Mouse (Mus musculus) c-Kit-positive CD71-positive TER-119-negative erythroid progenitor cells, embryonic 14.5 days (primary cell): ENCODE results near the gene Kcne3.
A peak's percentile ranks its signal among the peaks of the same experiment; 100 is the strongest.

ENCODE experiments used
- DNase-seq: peaks from one replicate; pipeline ENCODE4 v3.0.0-alpha.2; 2013; ENCODE audit warnings: low read depth

The Kcne3 gene

DNA sequence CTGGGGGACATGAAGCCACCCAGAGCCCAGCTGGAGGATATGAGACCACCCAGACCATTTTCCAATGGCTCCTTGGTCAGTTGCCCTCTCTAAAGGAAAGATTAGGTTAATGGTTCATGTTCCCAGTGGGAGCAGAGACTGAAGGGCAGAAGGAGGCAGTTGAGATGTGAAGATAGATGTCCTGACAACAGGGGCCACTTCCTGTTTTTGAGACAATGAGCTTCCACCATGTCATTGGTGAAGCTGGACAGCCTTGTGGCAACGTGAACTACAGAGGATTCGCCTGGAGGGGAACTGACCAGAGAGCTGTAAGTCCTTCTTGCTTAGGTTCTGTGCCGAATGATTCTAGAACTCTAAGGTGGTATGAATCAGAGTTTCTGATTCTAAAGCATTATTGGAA lies at the start of gene Kcne3:
Gene Kcne3 (plus strand): TSS at position 234 of the 400 bp plus-strand sequence.
- DNase-seq, result no peak

DNA sequence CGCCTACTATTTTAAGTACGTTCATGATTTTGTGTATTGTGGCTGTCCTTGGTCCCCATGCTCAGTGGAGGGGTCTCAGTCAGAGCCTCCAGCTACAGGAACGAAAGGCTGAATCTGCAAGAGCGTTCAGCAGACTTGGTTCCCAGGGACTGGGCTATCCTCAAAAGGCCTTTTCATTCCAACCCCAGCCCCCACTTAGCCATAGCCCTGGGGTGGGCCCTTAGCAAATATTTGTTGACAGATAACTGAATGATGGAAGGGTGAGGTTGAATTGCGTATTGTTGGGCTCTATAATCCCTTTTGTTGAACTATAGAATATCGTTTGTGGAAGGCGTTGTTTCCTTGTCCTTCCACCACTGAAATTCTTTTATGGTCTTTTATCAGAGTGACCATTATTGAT lies 49.8 kb upstream of the Kcne3 start:
- no peak for DNase-seq

DNA sequence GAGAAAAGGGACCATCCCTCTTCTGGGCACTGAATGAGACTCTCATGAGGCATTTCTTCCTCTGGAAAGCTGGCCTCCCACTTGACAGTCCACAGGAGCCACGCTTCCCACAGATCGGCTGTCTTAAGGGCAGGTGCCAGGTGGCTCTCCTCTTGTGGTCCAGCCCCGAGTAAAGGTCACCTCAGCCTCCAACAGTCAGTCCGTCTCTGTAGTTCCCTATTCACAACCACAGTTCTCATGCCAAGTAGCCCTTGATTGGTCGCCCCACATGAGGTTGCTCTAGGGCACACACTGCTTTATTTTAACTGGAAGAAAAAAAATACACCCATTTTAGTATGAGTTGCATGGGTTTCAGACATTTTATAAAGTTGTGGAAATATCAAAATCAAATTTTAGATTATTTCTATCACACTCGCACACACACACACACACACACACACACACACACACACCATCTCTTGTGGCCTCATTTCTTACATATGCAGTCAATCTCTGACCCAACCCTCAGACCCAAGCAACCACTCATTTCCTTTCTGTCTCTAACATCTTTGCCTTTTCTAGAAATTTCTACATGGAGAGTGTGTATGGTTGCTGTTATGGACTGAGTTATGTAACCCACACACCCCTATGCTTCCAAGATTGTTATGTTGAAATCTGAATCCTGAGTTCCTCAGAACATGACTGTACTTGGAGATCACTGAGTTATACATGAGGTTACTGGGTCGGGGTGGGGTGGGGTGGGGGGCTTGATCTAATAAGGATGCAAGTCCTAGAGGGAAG lies 47.9 kb upstream of the Kcne3 start:
- no peak for DNase-seq

DNA sequence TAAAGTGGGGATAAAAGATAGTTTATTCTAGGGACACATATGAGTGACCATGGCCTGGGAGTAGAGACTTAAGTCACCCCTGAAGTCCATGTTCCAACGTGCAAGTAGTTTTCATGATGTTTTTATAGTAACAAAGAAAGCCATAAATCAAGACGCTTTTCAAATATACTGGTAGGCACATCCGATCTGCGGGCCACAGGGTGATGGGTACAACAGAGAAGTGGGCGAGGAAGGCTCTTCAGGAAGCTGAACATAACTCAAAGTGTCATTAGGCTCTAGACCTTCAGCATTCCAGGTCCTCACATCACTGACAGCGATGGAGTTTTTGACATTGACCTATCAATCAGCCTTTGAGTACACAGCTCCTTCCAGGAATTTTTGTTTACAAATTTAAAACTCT lies 45.7 kb upstream of the Kcne3 start:
- no peak for DNase-seq

DNA sequence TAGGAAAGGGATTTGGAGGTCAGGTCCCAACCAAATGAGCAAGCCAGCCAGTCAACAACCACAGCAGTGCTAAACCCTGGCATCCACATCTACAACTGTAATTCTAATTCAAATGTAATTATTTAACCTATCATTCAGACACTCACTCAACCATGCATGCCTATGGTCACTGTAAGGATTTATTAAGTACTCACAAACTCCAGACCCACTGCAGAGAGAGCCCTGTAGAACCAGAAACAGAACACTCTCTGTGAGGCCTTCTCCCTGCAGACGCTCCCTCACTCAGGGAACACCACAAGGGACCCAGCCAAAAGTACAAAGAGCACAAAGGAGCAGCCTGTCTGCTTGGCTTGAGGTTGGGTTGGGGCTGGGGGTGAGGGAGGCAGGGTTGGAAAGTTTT lies 43.9 kb upstream of the Kcne3 start:
- no peak for DNase-seq

DNA sequence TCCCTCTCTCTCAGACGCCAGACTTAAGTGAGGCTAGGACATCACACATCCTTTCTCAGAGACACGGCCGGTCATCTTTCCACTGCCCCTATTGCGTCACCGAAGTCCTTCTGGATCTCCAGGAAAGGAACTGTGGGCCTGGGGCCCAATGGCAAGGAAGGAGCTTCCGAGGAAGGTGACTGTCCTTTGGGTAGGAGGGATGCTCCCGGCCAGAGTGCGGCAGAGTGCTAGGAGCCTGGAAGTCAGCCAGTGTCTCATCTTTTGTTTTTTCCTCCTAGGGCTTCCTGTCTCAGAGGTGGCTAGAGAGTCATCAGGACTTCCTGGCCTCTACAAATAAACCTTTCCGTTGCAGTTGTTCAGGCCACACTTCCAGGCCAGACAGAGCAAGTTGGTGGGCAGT lies 39.3 kb upstream of the Kcne3 start:
- DNase-seq, result no peak

DNA sequence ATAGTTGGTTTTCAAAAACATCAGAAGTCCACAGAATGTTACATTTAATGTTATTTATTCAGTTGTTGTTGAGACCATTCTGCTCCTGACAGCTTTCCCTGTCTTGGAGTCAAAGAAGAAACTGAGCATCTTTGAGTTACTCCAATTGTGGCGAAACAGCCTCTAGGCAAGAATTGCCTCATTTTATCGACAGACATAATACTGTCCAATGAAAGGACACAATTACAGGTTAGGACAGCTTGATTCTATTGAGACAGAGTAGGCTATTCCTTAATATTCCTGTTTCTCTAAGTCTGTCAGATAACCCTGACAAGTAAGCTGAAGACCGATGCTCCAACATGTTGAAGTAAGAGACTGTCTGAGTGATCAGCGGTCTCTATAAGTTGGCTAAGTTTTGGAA lies 38.2 kb upstream of the Kcne3 start:
- DNase-seq, result no peak

DNA sequence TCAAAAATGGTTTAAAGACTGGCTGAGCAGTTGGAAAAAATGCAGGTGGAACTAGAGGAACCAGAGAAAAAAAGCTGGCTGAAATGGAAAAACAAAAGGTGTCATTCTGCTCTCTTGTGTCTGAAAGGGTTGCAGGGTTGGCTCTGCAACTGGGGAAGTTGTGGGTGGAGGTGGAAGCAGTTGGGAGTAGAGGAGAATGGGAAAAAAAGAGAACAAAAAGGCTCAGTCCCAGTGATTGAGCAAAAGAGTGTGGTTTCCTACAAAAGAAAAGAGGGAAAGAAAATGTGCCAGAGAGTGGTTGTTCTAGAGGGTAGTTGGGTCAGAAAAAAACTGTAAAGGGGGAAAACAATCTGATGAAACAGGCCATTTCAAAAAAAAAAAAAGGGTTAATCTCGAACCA lies 35.7 kb upstream of the Kcne3 start:
- DNase-seq, result no peak

DNA sequence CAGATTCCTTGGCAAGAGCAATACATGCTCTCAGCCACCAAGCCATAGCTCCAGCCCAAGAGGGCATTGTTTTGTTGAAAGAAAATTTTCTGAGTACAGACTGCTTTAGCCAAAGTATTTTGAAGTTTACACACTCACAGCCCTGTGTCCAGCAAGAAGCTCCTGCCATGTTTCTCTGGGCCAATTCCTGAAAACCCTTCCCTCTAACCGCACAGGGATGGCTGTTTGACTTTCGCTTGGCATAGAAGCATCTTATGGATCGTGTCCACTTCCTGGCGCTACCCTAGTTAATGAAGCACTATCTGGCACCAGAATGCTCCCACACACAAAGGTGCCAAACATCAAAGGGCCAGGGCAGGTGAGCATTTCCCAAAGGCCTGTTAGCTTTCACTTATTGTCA lies 27.7 kb upstream of the Kcne3 start:
- DNase-seq, result no peak

DNA sequence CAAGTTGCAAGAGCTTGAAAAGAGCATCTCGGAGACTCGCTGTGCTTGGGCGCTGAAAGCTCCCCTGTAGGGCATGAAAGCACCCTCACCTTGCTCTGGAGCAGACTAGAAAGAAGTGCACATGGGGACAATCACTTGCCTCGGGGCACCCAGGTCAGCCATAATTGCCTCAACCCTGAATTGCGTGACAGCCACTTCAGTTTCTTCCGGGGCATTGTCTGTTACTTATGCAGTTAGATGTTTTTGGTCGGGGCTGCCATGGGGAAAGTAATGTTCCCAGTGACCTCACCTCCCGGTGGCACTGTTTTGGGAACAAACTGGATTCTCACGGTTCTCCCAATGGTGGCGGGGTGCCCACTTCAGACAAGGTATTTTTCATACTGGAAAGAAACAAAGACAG lies 26.2 kb upstream of the Kcne3 start:
- no peak for DNase-seq

DNA sequence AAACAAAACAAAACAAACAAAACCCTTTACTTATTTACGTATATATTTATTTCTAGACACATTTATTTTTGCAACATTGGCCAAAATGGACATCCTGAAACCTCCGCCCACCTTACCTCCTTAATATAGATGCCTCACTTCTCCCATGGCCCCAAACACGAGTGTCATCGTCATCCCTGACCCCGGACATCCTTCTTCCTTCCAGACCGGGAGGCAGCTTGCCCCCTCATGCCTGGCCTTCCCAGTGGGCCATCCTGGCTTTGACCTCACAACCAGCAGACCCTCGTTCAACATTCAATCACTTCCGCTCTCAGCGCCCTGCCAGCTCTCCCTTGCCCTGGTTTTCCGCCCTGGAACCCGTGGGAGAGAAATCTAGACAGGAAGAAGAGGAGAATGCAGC lies 25.7 kb upstream of the Kcne3 start:
- DNase-seq, result no peak

DNA sequence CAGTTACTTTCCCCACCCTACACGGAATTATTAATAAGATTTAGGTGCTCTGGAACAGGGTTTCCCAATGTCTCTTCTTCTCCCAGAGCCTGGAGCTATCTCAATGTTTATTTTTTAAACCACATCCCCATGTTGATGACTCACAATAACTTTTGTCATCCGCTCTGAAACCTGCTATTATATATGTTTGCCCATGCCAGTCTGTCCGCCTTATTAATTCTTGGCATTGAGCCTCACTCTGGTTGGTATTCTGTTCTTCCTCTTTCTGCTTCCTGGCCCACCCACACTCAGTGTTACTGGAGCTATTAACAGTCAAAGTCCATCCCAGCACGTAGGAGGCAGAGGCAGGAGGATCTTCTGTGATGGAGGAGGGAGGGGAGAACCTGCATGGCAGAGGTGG lies 18.6 kb upstream of the Kcne3 start:
- DNase-seq, result no peak

DNA sequence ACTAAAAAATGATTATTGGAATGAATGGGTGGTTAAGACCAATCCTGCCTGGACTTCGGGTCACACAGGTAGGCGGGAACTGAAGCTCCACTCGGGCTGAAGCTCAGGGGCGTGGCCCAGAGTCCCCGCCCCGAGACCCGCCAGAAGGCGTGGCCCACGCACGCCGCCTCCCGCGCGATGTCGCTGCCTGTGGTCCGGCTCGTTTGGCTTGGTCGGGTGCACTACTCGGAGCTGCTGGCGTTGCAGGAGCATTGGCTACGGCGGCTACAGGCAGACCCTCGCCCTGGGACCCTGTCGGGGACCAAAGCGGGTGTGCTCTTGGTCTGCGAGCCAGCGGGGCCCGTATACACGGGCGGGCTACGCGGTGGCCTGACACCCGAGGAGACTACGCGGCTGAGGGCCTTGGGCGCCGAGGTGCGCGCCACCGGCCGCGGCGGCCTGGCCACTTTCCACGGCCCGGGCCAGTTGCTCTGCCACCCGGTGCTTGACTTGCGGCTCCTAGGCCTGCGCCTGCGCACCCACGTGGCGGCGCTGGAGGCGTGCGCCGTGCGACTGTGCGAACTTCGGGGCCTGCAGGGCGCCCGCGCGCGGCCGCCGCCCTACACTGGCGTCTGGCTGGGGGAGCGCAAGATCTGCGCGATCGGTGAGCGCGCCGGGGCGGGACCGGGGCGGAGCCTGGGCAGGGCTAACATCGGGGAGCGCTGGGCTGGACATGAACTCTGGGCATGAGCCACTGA lies 17.0 kb upstream of the Kcne3 start, which contains the start of gene Lipt2:
Gene Lipt2 (plus strand): TSS at position 173 of the 737 bp plus-strand sequence.
- peak; percentile 78 for DNase-seq

DNA sequence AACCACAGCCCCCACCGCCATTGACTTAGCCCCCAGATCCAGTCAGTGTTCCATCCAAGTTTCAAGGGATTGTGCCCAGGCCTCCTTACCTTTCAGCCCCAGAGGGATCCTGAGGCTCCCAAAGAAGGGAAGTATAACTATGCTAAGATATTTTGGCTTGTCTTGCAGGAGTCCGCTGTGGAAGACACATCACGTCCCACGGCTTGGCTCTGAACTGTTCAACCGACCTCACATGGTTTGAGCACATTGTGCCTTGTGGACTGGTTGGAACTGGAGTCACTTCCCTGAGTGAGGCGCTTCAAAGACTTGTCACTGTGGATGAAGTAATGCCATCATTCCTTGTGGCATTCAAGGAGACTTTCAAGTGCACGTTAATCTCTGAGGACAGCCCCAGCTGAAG lies 16.3 kb upstream of the Kcne3 start:
- DNase-seq, result no peak

DNA sequence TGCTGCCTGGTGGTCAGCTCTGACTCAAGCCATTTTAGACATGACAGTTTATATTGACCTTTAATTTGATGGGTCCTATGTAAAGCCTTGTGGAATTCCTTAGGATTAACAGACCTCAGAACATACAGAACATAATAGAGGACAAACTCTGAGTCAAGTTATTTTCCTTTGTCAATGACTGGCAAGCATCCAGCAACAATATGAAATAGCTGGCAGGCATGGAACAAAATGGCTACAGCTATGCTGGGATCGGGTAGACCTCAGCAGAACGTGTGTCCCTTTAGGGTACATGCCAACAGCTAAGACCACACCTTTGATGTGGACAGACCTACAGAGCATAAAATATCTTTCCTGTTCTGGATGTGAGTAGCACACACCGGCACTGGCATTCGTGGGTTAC lies 12.8 kb upstream of the Kcne3 start:
- DNase-seq, result no peak

DNA sequence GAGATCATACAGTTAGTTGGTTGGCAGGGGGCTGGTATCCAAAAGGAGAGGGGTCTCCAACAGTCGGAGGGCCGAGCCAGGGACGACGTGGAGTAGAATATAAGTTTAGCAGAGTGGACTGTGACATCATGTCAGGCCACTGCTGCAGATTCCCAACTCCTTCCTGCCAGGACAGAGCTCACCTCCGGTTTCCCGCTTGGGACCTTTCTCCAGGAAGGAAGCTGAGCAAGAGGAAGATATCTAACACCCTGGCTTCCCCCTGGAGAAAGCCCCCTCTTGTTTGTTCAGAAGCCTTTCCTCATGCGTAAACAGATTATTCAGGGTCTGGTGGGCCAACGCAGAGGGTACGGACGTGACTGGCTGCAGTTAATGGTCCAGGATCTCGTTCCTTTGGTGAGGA lies 7.6 kb upstream of the Kcne3 start:
- no peak for DNase-seq

DNA sequence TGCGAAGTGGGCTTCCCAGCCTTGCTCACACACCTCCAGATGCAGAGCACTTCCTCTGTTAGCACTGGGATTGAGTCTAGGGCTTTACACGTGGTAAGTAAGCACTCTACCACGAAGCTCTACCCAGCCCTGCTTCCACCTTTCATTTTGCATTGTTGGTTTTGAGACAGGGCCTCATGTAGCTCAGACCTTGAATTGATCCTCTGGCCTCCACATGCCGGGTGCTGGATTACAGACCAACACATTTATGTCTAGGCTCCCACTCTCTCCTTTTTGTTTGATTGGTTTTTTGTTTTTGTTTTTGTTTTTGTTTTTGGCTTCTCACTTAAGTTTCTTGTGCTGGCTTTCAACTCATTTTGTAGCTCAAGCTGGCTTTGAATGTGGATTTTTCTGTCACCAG lies 5.5 kb upstream of the Kcne3 start:
- DNase-seq, result no peak

DNA sequence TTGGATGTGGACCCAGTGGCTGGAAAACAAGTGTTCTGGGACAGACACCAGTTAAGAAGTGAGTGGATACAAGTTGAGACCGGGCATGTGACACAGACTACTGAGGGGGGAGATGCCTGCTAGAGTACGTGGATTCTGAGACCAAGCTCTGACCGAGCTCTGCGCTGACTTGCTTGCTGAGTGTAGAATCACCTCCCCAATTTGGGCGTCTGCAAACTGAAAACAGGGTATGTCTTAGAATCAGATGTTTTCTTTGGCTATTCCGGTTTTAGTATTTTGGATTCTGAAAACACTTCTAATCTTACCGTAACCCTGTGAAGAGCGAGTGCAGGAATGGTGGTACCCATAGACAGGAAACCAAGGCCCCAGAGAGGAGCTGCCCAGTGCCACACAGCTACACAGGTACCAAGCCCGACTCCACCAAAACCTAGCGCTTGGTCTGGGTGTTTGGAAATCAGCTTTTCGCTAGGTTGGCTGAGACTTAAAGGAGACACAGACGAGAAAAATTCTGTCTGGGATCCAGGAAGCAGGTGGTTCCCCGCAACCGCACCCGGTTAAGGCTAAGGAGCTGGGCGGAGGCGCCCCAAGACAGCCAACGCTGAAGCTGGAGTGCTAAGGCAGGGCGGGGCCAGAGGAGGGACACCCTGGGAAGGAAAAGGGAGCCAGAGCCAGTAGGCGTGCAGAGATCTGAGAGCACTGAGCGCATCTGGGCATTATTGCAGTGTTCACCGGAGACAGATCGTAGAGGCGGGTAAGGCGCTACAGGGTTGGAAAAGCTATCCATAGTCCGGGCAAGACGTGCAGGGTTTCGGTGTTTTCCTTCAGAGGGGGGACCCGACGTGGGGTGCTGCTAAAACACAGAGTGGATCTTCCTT lies 2.0 kb downstream of the Kcne3 start:
- DNase-seq, result peak; percentile 54

DNA sequence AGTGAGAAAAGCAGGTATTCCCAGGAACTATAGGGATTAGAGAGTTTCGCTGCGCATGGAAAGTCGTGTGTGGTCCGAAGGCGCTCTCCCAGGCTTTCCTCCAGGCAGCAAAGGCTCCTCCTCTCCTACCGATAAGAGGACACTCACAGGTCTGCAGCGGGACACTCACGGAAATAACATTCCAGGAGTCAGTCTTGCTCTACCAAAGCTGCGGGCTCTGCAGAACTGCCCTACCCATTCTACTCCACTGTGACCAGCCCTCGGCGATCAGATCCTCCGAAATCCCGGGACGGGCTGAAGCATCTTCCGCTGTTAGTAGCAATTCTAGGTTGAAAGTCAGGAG lies 2.6 kb downstream of the Kcne3 start:
- peak; percentile 7 for DNase-seq

DNA sequence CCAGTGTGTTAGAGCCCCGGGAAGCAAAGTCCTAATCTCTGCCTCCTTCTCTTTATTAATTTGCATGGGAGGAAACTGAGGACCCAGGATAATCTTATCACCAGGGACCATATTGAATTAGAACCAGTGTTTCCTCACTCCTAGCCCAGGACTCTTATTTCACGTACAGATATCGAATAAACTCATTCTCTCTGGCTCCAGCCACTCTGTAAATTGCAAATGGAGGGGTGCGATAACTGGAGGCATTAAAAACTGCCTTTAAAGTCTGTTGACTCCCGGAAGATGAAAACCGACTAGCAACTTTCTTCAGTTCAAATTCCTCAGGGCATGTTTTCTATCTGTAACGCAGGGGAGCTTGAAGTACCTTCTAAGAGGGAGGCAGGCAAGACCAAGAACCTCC lies 3.1 kb downstream of the Kcne3 start:
- peak; percentile 81 for DNase-seq

DNA sequence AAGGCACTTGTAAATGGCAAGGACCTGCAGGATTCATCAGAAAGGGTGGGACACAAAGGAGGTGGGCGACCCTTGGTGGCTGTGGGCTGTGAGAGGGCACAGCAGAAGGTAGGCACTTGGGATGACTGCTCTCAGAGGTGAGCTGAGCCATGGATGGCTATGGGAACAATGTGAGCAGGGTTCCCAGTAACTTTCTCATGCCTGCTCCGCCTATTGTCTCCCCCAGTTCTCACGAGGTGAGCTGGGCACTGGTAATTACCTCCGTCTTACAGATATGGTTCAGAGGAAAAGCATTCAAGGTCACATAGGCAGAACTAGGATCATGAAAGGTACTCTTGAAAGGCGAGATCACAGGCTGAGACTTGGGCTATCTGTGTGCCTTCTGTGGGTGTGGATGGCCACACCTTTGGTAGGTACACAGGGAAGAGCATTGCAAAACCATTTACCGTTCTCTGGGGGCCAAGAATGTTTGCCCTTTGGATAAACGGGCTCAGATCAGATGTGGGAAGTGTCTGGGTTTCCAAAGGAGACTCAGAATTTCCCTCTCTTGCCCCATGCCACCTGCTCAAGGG lies 3.6 kb downstream of the Kcne3 start:
- peak; percentile 16 for DNase-seq

DNA sequence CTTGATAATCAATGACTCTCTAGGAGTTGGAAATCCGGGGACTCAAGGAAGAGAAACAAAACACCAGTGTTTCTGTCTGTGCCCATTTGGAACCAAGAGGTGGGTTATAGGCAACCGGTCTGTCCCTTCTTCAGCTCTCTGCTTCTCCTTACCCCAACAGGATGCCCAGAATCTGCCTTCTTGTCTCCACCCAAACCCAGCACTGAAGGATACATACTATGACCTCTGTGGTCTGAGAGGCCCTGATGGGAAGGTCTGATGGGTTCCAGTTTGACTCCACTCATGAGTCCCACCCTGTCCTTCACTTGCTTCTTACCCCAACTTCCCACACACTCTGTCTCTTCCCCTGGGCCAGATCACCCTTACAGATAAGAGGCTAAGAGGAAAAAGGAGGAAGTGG lies 4.9 kb downstream of the Kcne3 start:
- DNase-seq, result no peak
